Mouse (Mus musculus) cerebellum, adult 11-12 months (tissue): ENCODE data around the gene Flna.
A peak's percentile ranks its signal among the peaks of the same experiment; 100 is the strongest.

ENCODE experiments used
- DNase-seq: peaks from one replicate; pipeline ENCODE4 v3.0.0; 2022

Gene Flna

DNA sequence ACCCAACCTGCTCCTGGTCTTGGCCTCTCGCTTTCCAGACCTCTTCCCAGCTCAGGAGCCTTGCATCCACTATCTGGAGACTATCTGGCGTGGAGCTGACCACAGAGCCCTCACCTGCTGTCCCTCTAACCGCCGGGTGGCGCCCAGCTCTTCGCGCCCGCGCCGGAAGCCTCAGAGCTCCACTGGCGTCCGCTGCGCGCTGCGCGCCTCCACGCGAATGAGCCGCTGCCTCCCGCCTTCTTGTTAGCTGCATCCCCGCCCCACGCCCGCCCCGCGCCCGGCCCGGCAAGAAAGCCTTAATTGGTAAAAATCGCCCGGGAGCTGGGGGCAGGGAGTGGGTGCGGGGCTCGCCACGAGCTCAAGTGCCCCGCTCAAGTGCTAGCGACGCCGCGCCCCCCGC is at the start of gene Flna:
Gene Flna, minus strand, starts transcription at position 206 of the 400 bp plus-strand sequence.
- DNase-seq: peak; percentile 79

DNA sequence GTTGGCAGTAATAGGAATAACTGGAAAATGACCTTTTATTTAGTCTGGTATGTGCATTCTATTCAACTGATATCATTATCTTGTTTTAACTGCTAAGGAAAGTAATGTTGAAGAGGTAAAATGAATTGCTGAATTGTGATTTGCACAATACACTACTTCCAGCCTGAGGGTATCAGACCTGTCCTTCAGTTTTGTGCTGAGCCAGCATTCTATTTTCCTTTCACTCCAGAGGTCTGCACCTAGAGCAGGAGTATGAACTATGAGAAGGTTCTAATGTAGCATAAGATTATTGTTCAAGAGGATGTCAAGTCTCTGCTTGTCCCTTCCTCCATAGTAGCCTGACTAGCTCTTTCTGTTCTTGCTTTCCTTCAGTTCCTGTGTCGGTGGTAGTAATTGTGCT is 48.7 kb upstream of the Flna start:
- DNase-seq: no peak

DNA sequence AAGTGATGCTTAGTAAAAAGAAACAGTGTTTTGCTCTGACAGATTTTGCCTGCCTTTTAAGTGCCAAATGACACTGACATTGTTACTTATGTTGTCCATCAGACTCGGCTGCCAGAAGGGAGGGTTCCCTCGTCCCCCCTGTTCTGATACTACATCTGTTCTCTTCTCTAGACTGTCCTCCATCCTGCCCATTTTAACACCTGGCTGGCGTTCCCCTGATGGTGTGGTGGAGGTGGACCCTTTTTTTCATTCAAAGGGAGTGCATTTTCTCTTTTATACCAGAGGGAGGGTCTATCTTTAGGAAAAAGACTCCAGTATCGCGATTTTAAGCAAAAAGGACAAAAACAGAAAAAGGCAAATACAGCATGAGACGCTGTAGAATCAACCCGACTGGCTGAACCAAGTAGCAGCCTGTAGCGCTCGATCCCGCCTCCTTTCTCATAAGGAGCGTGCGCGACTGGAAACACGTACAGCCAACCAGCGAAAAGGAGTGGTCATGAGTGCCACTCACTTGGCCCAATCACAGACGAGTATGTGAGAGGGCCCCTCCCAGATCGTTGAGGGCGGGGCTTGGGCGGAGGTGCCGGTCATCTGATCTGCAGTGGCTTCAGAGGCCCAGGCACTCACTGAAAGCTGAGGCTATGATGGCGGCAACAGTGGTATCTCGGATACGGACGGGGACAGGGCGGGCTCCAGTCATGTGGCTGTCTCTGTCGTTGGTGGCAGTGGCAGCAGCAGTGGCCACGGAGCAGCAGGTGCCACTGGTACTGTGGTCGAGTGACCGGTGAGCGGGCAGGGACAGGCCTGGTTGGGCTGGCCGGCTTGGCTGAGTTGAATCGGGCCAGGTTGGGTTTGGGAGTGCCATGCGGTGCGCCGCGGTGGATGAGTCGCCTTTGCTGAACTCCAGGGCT is 47.2 kb upstream of the Flna start, which contains the start of gene Atp6ap1:
Gene Atp6ap1, plus strand, starts transcription at position 560 of the 911 bp plus-strand sequence.
- DNase-seq: peak; percentile 96

DNA sequence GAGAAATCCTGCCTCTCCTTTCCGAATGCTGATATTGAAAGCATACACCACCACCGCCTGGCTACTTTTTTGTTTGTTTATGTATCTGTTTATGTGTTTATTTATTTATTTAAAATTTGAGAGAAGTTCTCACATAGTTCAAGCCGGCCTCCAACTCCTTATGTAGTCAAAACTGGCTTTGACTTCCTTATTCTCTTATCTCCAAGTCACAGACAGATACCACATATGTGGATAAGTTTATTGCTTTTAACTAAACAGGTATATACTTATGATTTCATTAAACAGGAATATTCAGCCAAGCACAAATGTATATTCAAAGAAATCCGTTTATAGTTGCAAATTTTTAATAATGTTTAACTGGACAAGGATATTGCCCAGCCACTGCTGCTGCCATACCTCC is 43.8 kb upstream of the Flna start:
- no peak for DNase-seq

DNA sequence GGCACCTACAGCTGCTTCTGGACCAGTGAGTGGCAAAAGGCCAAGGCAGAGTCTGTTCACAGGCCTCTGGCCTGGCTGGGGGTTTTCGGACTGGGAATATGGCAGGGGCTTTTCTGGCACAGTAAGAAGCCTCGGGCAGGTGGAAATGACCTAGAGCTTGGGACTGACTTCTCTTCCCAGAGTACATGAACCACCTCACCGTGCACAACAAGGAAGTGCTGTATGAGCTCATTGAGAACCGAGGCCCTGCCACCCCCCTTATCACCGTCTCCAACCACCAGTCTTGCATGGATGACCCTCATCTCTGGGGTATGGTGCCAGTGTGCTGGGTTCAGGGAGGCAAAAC is 33.4 kb upstream of the Flna start:
- DNase-seq: no peak

DNA sequence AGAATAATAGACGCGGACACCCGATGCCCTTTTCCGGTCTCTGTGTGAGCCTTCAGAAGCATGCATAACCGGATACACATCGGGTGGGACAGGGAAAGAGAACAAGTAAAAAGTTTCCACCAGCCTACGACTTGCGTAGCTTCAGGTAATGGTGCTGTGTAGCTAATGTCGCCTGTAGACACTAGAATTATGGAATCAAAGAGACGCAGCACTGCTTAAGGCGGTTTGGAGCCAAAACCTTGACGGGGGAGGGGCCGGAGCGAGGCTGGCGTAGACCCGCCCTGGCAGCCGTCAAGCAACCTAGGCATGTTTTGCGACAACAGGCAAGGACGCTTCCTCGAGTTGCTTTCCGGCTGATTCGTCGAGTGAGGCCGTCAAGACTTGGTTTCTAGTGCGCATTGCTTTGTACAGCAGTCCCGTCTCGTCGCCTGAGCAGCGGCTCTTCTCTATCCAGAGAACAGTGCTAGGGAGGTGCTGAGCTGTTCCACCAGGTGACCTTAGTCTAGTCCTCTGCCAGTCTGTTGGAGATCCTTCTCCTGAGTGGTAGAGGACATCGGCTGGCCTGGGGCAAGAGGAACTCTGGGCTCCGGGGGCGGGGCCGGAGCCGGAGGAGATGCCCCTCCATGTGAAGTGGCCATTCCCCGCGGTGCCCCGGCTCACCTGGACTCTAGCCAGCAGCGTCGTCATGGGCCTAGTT is 32.9 kb upstream of the Flna start:
- DNase-seq: peak; percentile 87

DNA sequence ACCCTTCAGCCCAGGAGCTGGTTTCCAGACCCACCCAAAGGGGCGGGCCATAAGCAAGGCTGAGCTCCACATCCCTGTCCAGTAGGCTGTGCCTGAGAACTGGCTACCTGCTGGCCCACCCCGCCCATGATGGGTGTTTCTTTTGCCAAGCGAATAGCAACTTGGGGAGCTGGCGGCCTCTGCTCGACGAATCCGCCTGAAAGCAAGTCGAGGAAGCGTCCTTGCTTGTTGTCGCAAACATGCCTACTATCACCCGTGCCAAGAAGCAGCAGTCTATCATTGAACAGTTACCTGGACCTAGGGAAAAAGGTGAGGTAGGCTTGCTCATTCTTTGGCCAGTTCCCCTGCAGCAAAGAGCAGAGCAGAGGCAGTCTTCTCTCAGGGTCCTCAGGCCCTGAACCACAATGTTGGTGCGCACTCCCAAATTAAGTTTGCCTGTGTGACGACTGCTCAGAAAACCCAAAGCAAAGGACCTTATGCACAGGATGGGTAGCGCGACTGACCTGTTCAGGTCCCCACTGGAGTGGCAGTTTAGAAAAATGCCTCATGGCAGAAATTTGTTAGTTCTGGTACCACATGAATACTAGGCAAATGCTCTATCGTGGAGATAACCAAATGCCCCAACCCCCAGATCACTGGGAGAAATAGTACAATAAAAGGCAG is 32.2 kb upstream of the Flna start, which contains the start of the genes Taz and Dnase1l1:
Gene Taz, plus strand, starts transcription at position 181 of the 663 bp plus-strand sequence.
Gene Dnase1l1, minus strand, starts transcription at position 606 of the 663 bp plus-strand sequence.
- DNase-seq: peak; percentile 81

DNA sequence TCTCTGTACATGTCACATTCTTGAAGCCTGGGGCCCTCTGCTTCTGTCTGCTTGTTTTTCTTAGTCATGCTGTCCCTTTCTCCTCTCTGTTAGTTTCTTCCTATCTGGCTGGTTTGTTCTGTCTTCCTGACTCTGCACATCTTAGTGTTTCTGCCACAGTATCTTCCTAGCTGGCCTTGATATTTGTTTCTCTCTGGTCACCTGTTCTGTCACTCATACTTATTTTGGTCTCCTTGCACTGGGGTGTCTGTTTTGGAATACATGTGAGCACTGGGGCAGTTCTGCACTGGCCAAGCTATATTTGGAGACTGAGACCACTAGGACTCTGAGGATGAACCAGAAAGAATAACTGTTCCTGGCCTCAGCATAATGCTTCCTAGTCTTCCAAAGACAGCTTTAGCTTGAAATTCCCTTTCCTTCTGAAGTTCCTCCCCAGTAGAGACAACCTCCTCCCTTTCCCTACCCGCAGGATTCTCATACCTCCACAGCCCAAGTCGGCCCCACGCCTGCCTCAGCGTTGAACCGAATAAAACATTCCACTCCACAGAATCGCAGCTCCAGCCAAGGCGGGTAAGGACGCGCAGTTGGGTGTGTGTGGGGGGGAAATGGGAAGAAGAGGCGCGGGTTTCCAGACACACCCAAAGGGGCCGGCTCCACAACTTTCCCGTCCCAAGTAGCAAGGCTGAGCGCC is 31.6 kb upstream of the Flna start:
- DNase-seq: no peak

DNA sequence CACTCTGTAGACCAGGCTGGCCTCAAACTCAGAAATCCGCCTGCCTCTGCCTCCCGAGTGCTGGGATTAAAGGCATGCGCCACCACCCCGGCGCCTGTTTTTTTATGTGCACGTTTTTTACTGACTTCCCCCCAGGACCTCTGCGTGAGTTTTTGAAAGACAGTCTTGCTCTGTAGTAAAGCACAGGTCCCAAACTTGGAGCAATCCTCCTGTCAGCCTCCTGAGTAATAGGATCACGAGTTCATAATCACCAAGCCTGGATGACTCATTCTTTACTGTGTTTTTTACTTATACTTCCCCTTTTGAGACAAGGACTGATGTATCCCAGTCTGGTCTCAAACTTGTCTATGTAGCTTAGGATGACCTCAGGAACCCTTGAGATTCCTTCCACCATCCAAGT is 28.3 kb upstream of the Flna start:
- DNase-seq: no peak

DNA sequence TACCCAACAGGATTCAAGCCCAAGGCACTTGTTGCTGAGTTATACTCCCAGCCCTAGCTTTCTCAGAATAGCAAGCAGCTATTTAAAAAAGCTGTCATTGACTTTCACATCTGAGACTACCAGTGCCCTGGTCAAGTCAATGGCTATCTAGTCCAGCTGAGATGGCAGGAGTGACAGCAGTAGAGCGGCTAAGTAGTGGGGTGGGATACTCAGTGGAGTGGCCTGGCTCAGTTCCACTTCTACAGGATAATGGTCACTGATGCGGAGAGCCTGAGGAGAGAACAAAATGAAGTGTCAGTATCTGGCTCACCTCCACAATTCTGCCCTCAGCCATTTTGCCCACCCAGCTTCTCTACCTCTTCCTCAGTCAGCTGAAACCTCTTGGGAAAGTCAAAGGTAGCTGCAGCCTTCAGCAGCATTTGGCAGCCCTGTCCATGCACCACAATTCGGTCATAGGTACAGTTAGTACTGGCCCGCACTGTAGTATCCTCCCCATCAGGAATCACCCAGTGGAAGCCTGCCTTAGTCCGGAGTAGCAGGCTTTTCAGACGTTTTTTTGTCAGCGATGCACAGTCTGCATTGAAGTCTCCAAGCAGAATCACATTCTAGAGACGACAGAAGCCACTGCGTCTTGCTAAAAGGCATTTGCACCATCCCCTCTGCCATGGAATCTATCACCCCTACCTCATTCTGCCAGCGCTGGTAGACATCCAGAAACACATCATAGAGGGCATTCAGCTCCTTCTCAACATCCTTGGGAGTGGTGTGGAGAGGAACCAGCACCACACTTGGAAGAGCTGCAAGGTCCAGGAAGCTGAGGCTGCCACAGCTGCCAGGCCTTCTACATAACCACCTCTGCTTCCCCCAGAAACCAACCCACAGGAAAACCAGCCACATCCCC is 24.1 kb upstream of the Flna start:
- DNase-seq: no peak

DNA sequence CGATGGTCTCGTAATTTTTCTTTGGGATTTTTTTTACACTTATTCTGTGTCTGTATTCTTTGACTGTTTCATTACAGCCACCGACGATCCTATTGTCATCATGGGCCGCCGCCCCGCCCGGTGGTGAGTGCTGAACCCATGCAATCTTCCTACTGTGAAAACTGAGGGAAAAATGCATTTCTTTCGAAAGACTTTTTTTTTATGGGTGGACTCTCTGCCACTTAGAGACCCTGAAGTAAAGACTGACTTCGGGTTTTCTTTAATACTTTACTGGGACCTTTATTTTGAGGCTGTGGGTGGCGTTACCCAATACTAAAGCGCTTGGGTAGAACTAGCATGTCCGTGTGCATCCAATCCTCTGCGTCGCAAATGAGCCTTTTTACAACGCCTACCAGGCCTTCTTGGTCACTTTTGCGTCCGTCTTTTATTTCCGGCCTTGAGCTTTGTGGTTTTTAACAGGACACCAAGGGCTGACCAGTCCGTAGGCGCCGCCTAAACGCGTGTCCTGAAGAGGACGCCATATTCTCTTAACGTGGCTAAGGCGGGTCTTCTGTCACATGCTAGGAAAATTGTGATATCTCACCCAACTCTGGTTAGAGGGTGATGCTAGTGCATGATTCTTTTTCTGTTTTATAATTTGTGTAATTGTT is 21.4 kb upstream of the Flna start:
- DNase-seq: peak; percentile 39

DNA sequence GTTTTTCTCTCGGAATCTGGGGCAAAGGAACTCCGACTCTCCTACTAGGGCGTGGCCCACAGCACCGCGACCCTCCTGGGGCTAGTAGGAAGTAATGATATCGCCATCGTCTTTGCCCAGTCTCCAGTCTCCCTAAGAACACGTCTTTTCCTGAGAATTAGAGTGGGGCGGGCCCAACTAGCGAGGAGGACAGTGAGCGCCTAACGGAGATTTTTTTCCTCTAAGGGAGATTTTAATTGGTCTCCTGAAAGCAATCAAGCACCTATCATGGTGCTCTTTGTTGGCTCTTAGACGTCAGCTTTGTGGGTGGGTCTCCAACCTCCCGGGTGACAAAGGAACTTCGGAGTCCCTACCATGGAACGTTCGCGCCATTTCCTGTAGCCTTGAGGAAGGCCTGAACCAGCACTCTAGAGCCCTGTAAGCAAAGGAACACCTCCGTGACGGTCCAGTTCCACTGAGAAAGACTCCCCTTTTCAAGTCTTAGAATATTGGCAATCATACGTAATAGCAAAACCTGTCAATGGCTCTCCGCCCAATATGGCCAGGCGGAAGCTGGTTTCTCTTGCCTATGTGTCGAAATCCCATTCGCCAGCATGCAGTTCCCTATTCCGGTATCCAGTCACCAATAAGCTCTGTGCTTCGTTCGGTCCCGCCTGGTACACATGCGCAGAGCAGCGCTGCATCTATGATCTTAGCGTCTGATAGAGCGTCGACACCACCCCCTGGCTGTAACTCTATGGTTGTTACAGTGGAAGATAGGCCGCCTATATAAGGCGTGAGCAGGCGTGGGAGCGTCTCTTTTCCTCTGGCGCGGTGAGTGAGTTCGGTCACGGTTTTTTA is 20.7 kb upstream of the Flna start, which contains the start of gene Rpl10:
Gene Rpl10, plus strand, starts transcription at position 751 of the 840 bp plus-strand sequence.
- peak; percentile 96 for DNase-seq

DNA sequence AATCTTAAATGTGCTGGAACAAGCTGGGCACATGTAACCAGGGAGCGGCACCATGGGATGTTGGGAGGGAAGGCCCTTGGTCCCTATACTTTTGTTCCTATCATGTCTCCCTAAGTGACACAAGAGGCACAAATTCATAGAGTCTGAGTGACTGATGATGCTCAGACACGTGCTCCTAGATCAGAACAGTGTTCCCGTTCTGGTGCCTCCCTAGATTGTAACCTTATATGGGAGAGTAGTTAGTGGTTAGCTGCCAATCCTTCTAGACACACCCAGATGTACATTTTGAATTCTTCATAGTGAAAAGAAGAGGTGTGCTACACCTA is 20.1 kb upstream of the Flna start:
- no peak for DNase-seq

DNA sequence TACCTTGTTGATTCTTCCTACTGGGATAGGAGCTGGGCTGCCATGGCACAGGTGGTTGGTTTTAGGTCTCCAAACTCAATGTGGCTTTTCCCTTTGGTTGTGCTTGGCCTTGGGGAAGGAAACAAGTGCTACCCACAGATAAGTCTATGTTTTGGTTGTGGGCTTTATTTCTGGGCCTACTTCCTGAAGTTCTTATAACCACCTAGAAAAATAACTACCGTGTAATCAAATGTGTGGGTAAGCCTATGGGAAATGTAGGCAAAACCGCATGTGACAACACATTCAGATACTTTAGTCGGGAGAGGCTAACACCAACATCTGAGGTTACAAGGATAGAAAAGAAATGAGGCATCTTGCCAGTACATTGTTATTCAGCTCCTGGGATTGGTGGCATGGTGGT is 8.1 kb upstream of the Flna start:
- DNase-seq: no peak

DNA sequence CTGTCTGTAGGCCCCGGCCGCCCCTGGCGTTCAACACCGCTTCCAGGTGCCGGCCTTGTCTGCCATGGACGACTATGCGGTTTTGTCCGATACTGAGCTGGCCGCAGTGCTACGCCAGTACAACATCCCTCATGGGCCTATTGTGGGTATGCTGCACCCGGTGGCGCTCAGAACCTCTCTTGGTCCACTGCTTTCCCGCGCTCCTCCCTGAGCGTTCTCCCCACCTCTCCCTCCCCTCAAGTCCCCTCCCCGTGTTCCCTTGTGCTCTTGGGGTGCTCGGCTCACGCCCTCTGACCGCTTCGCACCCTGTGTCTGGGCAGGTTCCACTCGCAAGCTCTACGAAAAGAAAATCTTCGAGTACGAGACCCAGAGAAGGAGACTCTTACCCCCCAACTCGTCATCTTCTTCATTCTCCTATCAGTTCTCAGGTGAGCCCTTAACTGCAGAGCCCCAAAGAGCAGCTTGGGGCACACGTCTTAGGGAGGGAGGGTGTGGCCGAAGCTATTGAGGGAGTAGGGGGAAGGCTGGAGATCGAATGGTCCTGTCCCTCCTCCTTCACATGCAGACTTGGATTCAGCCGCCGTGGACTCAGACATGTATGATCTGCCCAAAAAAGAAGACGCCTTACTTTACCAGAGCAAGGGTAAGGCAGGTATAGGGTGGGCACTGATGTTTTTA is 5.4 kb upstream of the Flna start:
- no peak for DNase-seq

DNA sequence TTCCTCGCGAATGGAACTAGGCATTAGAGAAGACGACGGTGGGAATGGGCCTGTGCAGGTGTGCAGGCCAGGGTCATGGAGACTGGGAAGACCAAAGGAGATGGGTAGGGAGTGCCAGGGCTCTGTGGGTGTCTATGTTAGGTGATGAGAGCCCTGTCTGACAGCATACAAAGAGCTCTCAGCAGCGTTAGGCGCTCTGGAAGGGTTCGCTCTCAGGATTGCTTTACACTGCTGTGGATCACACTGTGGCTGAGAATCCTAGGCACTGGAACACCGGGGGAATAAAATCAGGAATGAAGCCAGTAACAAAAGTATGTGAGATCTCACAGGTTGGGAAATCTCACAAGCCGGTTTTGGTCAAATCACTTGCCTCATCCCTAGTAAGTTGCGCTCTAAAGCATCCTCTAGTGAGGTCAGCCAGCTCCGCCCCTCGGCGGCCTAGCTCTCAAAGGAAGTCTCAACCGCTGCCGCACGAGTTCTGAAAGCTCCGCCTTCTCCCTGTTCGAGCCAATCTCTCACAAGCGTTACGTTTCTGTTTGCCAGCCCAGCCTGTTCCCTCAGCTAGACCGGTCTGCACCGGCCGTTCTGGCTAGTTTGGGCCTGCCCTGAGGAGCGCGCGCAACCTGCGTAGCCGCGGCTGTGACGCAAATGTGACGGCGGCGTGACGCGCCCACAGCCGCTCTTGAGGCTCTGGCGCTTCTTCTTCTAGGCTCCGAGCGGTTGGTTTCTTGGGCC is 4.7 kb upstream of the Flna start, which contains the start of gene Emd:
Gene Emd, plus strand, starts transcription at position 535 of the 735 bp plus-strand sequence.
- peak; percentile 93 for DNase-seq

DNA sequence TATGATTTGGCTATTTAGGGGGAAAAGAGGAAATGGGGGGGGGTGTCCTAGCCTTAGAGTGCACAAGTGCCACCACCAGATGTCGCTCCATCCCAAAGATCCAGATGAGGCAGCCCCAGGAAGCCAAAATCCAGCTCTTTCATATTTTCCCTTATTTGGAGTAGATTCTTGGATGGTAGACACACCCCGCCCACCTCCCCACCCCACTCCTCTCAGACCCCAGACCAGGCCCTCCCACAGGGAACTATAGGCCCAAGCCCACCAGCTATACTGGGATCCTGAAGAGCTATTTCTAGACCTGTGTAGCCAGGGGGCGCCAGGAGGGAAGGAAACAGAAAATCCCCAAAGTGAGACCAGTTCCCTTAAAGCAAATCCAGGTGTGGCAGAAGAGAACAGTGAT is 969 bp downstream of the Flna start:
- DNase-seq: peak; percentile 42

DNA sequence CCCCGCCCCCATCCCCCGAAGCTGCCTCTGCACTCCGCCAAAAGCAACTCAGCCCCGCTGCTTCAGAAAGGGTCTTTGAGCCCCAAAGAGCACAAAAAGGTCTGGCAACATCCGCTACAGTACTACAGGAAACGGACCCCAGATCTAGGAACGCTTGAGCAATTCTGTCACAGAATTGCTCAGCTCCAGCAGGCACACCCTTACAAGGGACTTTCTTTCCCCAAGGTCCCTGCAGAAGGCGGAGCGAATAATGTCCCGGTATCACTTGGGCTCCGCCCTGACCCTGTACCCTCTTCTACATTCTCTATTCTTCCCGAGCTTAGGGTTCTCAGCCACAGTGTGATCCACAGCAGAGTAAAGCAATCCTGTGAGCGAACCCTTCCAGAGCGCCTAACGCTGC is 2.9 kb downstream of the Flna start:
- no peak for DNase-seq

DNA sequence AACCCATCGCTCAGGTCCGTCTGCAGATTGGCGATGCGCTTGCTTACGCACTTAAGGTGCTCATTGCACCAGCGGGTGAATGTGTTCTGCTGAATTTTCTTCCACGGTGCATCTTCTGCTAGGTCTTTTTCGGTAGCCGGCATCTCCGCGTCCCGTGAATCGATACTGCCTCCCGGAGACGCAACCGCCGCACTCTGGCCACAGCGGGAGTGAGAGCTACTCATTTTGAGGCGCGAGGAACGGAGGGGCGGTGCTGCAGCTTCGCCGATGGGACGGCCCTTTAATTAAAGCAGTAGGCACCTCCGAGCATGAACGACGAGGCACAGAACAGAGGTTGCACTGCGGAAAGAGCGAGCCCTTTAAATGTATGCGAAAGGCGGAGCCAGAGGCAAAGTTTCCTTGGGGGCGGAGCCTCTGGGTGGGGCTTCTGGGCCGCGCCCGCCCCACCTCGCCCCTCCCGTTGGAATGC is 3.4 kb downstream of the Flna start:
- DNase-seq: peak; percentile 89
